Mouse (Mus musculus): ENCODE results near the gene Erg28.

Erg28 gene

DNA sequence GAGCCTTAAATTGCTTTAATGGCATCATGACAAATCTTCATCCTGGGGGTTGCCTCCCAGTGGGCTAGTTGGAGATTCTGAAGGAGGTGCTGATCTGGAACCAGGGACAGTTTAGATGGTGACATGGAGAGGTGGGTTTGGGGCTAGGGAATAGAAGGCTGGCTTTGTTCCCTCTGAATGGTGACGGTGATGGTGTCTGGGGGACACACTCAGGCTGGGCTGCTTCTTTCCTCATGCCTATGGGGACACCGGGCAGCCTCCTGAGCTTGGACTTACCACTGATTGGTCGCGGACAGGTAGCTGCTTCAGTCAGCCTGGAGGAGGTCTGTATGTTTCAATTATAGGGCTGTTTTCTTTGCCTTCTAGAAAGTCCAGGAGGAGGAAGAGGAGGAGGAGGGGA lies 12.7 kb downstream of the Erg28 start:
- DNase-seq: no peak

- no peak for DNase-seq
Measured at GRCm38 (mm10) chr12:85810959-85811358, 13.4 kb downstream of the Erg28 start.

DNA sequence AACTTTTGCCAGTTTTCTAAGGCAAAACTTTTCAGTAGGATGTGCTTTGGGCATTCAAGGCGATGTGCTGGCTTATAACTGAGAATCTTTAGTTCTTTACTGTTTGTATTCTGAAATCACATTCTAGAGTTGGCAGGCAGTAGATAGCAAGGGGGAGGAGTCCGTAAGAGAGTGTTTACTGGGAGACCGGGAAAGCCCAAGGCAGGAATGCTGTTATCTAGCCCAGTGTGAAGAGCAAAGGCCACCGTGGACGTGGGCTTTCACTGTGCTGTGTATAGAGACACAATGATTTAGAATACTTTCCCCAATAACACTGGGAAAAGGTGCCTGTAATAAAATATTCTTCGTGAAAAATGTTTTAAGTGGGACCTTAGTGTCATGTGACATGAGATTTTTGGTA lies 14.6 kb downstream of the Erg28 start:
- DNase-seq: no peak

DNA sequence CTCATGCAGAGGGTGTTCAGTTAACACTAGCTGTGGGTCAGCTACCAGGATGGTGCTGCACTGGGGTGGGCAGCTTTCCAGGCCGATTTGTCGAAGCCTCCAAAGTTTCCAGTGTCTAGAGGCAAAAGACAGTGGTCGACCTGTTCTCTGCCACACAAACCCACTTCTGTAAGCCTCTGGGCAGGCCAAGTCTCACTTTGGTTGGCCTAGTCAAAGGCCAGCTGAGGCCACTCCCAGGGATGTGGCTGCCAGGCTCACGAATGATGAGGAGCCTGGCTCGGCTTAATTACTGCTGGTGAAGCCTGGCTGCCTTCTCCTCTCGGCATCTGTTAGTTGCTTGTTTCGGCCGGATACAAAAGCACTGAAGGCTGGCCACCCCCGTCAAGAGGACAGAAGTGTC lies 24.3 kb downstream of the Erg28 start:
- peak; percentile 14 for DNase-seq

GRCm38 (mm10) chr12:85795551-85795950 lies 28.8 kb downstream of the Erg28 start:
- DNase-seq: no peak

DNA sequence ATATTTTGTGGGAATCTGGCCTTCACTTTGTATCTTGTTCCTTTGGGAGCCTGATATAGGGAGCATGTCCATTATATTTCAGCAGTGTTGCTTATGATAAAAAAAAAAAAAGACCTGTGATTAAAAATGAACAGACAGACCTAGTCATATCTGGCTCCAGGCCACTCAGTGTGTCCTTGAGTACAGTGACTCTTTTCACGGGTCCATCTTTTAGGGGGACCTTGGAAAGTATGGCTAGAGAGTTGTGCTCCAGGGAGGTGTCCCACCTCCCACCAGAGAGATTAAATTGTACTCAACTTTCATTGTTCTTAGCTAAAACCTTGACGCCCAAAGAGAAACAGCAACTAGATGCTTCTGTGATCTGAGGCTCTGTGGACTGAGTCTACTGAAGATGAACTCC lies 30.3 kb downstream of the Erg28 start:
- DNase-seq: no peak

DNA sequence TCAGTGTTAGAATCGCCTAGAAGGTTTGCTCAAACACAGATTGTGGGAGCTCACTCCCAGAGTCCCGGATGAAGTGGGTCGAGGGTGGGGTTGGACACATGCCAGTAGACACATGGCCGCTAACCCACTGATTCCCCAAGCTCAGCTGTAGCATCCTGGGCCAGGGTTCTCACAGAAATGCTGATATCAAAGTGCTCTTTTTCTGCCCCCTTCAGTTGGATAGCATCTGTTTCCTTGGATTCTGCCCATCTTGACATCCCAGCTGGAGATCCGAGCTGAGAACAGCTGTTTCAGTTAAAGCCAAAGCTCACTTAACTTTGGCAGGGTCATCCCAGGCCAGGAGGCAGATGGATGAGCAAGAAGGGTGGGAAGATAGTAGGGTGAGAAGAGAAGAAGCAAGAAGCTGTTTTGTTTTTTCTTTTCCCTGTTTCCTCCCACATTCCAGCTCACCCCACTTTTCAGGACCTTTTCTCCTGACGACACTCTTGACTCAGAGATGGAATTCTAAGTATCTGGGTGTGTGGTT lies 31.5 kb downstream of the Erg28 start:
- DNase-seq: peak; percentile 41

- DNase-seq: no peak
Measured at GRCm38 (mm10) chr12:85792158-85792557, 32.2 kb downstream of the Erg28 start.

DNA sequence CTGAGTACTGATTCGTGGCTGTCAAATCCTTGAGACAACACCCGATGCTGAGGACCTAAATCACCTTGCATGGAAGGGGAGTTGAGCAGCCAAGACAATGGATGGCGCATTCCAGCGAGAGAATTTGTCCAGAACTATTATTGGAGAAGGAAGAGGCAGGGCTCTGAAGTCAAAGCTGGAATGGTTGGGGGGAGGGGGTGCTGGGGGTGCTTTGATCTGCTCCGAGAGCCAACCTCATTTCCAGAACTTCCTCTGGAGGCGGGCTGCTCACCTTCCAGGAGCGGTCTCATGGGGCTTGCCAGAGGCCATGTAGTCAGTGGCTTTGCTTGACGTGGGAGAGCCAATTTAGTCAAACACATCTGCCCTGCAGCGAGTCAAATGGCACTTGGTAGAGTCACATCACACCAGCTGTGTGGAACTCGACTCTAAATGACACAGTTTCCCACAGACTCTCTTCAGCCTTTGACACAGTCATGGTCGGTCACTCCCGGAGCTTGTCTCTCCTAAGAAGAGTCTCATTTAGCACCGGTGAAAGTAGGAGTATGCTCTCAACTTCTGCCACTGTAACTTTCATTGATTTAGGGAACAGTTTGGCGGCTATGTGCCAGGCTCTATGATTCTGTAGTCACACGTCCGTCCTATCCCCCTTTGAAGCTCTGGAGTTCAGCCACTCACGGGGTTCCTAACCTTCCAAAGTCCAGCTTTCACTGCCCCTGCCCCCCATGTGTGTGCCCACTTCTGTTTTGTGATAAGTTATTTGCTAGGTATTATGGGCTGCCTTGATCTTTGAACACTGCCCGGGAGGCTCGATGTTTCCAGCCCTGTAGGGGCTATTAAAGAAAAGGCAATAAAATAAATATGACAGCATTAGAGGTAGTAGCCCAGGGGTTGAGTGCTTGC lies 39.2 kb downstream of the Erg28 start:
- no peak for DNase-seq

DNA sequence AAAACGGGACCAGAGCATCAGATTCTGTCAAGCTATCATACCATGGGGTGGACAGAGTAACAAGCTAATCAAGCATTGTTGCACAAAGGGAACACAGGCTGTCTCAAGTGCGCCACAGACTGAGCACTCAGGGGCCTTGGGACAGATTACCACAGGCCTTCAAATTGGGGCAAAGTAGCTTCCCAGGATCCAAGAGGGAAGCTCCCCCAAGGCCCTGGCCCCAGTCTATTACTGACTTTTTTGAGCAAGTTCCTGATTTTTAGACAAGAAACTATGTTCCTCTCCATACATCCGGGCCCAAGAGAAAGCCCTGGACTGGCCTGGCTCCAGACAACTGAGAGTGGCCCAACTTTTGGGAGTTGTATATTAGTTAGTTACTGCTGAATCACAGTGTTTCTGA lies 42.7 kb downstream of the Erg28 start:
- no peak for DNase-seq

DNA sequence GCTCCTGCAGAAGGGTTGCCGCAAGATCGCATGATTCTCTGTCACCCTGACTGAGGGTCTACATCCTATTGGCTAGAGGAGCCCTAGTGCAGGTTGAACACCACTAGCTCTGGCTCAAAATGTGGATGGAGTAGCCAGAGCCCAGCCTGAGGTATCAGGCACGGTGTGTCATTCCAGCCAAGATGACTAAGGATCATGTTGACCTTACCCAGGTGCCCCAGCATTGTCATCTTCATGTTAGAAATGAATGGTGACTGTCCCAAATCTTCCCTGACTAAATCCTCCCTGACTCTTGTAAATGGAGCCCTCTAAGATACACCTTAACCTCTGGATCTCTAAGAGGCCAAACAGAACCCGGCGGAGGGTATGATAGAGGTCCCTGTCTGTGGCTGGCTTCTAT lies 44.6 kb downstream of the Erg28 start:
- no peak for DNase-seq

GRCm38 (mm10) chr12:85778962-85779361 lies 45.4 kb downstream of the Erg28 start:
- DNase-seq: no peak

- DNase-seq: no peak
Measured at GRCm38 (mm10) chr12:85771356-85771755, 53.0 kb downstream of the Erg28 start.

DNA sequence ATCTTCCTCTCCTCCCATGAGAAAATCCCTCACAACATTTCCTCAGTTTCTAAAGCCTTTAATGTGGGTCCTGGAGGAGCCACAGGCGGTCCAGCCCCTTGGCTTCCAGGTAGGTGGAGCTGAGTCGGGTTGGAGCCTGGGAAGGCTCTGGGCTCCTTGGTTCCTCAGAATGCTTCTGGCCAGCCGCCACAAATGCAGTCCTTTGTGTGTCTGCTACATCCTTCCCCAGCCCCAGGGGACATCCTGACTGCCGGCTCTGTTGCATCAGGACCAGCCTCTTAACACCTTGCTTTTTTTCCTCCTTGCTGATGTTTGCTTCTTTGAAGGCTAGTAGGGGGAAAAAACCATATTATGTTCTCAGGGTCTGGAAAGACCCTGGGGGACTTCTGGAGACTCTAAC lies 56.6 kb downstream of the Erg28 start:
- DNase-seq: no peak

GRCm38 (mm10) chr12:85766287-85766686 lies 58.1 kb downstream of the Erg28 start:
- no peak for DNase-seq

All from retina, postnatal 1 day (tissue).